Mouse (Mus musculus): ENCODE data around the gene Papola. TPM values are rescaled to one million over a fixed set of nuclear protein-coding genes. Genes with fewer than 3 reads are reported as not detected.

Gene Papola
- polyA plus RNA-seq, 2 experiments = 165 to 171 TPM

DNA sequence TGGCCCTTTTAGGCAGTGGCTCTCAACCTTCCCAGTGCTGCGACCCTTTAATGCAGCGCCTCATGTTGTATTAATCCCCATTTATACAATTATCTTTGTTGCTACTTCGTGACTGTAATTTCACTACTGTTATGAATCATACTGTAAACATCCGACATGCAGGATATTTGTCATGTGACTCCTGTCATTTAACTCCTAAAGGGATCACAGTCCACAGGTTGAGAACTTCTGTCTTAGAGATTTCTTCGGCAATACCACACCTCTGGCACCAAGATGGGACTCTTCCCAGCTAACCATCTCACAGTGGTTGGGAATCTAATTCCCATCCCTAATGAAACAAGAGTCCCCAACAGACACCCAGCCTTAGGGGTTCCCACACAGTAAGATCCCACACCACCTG is 36.4 kb upstream of the Papola start:
- ATAC-seq (ENCODE audit: low FRiP score, low read depth) = no peak

GRCm38 (mm10) chr12:105753813-105754212 is 30.7 kb upstream of the Papola start:
- H3K27me3 ChIP-seq (ENCODE audit: control insufficient read depth, insufficient read depth, low read length) = no peaks in the 10 kb centered on the region
- H3K27ac ChIP-seq (replicated peaks; ENCODE audit: low read depth, low read length) = no peak overlapping the region
- no peak for TF ChIP-seq POLR2A (IDR thresholded peaks at IDR 0.05; ENCODE audit: borderline replicate concordance, extremely low read depth, insufficient read depth, insufficient read length)
- no peak overlapping the region for H3K4me2 ChIP-seq (replicated peaks; ENCODE audit: low read depth, low read length, severe bottlenecking)
- DNase-seq (ENCODE audit: low spot score) (no peak), ATAC-seq (ENCODE audit: low FRiP score, low read depth) (no peak)
- H3K4me3 ChIP-seq (replicated peaks; ENCODE audit: low read length) = no peak overlapping the region
- no peak overlapping the region for H3K9ac ChIP-seq (ENCODE audit: low read depth, low read length, severe bottlenecking)
- H3K4me1 ChIP-seq (ENCODE audit: control insufficient read depth, insufficient read depth, low read length) = no peaks in the 10 kb centered on the region
- H3K9me3 ChIP-seq (ENCODE audit: control insufficient read depth, low read length) = no peaks in the 10 kb centered on the region
- WGBS = 91% methylated on average over 10 of the region's 10 CpGs
- no peaks in the 10 kb centered on the region for H3K36me3 ChIP-seq (ENCODE audit: control insufficient read depth, insufficient read depth, low read length)

More for the DNA sequence above, 36.4 kb upstream of the Papola start:
- Histone ChIP-seq H3K4me3 (replicated peaks; ENCODE audit: low read length) (no peak overlapping the region), H3K9ac (ENCODE audit: low read depth, low read length, severe bottlenecking) (no peak overlapping the region), H3K27me3 (ENCODE audit: control insufficient read depth, insufficient read depth, low read length) (no peaks in the 10 kb centered on the region), H3K4me1 (ENCODE audit: control insufficient read depth, insufficient read depth, low read length) (no peaks in the 10 kb centered on the region), H3K9me3 (ENCODE audit: control insufficient read depth, low read length) (no peaks in the 10 kb centered on the region), H3K27ac (replicated peaks; ENCODE audit: low read depth, low read length) (no peak overlapping the region), H3K4me2 (replicated peaks; ENCODE audit: low read depth, low read length, severe bottlenecking) (no peak overlapping the region), H3K36me3 (ENCODE audit: control insufficient read depth, insufficient read depth, low read length) (no peaks in the 10 kb centered on the region)
- WGBS = 85% methylated on average over 5 of the region's 5 CpGs
- no peak for DNase-seq (ENCODE audit: low spot score)
- no peak for TF ChIP-seq POLR2A (IDR thresholded peaks at IDR 0.05; ENCODE audit: borderline replicate concordance, extremely low read depth, insufficient read depth, insufficient read length)

GRCm38 (mm10) chr12:105757816-105758497 is 26.5 kb upstream of the Papola start:
- Histone ChIP-seq H3K4me3 (replicated peaks; ENCODE audit: low read length) (no peak overlapping the region), H3K9ac (ENCODE audit: low read depth, low read length, severe bottlenecking) (no peak overlapping the region), H3K4me1 (ENCODE audit: control insufficient read depth, insufficient read depth, low read length) (no peaks in the 10 kb centered on the region), H3K9me3 (ENCODE audit: control insufficient read depth, low read length) (no peaks in the 10 kb centered on the region), H3K36me3 (ENCODE audit: control insufficient read depth, insufficient read depth, low read length) (no peaks in the 10 kb centered on the region), H3K27me3 (ENCODE audit: control insufficient read depth, insufficient read depth, low read length) (no peaks in the 10 kb centered on the region), H3K27ac (replicated peaks; ENCODE audit: low read depth, low read length) (no peak overlapping the region), H3K4me2 (replicated peaks; ENCODE audit: low read depth, low read length, severe bottlenecking) (no peak overlapping the region)
- no peak for TF ChIP-seq POLR2A (IDR thresholded peaks at IDR 0.05; ENCODE audit: borderline replicate concordance, extremely low read depth, insufficient read depth, insufficient read length)
- no peak for ATAC-seq (ENCODE audit: low FRiP score, low read depth)
- WGBS = 49% methylated on average over 15 of the region's 15 CpGs
- no peak for DNase-seq (ENCODE audit: low spot score)

DNA sequence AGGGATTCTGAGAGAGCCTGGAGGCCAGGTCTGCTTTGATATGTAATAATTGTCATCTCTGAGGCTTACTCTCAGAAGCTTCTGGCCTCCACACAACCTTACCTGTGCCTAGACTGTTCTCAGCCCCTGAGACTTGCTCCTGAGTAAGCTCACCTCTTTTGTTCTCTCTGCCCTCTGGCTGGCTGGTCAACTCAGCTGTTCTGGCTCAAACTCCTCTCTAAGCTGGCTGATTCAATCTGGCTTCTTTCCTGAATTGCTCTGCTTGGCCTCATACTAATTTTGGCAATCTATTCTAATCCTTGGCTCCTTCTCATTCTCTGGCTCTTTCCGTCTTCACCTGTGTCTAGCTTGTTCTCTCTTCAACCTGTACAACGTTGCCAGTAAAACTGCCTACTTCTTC is 25.6 kb upstream of the Papola start:
- Histone ChIP-seq H3K27me3 (ENCODE audit: control insufficient read depth, insufficient read depth, low read length) (no peaks in the 10 kb centered on the region), H3K4me3 (replicated peaks; ENCODE audit: low read length) (no peak overlapping the region), H3K36me3 (ENCODE audit: control insufficient read depth, insufficient read depth, low read length) (no peaks in the 10 kb centered on the region), H3K9ac (ENCODE audit: low read depth, low read length, severe bottlenecking) (no peak overlapping the region), H3K4me2 (replicated peaks; ENCODE audit: low read depth, low read length, severe bottlenecking) (no peak overlapping the region), H3K9me3 (ENCODE audit: control insufficient read depth, low read length) (no peaks in the 10 kb centered on the region), H3K27ac (replicated peaks; ENCODE audit: low read depth, low read length) (no peak overlapping the region), H3K4me1 (ENCODE audit: control insufficient read depth, insufficient read depth, low read length) (no peaks in the 10 kb centered on the region)
- ATAC-seq (ENCODE audit: low FRiP score, low read depth) = no peak
- no peak for TF ChIP-seq POLR2A (IDR thresholded peaks at IDR 0.05; ENCODE audit: borderline replicate concordance, extremely low read depth, insufficient read depth, insufficient read length)
- WGBS = 90% methylated on average over 2 of the region's 2 CpGs
- DNase-seq (ENCODE audit: low spot score) = no peak

GRCm38 (mm10) chr12:105759849-105760478 is 24.5 kb upstream of the Papola start:
- Histone ChIP-seq H3K36me3 (ENCODE audit: control insufficient read depth, insufficient read depth, low read length) (no peaks in the 10 kb centered on the region), H3K9me3 (ENCODE audit: control insufficient read depth, low read length) (no peaks in the 10 kb centered on the region), H3K27me3 (ENCODE audit: control insufficient read depth, insufficient read depth, low read length) (no peaks in the 10 kb centered on the region), H3K4me1 (ENCODE audit: control insufficient read depth, insufficient read depth, low read length) (no peaks in the 10 kb centered on the region), H3K4me3 (replicated peaks; ENCODE audit: low read length) (no peak overlapping the region), H3K27ac (replicated peaks; ENCODE audit: low read depth, low read length) (no peak overlapping the region), H3K4me2 (replicated peaks; ENCODE audit: low read depth, low read length, severe bottlenecking) (no peak overlapping the region), H3K9ac (ENCODE audit: low read depth, low read length, severe bottlenecking) (no peak overlapping the region)
- DNase-seq (ENCODE audit: low spot score) (no peak), ATAC-seq (ENCODE audit: low FRiP score, low read depth) (no peak)
- WGBS = 15% methylated on average over 10 of the region's 10 CpGs
- TF ChIP-seq POLR2A (IDR thresholded peaks at IDR 0.05; ENCODE audit: borderline replicate concordance, extremely low read depth, insufficient read depth, insufficient read length) = no peak
